2 mouse cellular contexts compared by ENCODE assay signal in genomic region chr16:91652191-91652590, GRCm38 (mm10).
TF ChIP-seq lines count a peak whose summit lies in the region.

No protein-coding gene starts in this region.

TF ChIP-seq in CH12.LX, 34 proteins besides CTCF, POLR2A, EP300 and RAD21:
- no peak for TF ChIP-seq HCFC1 (IDR thresholded peaks at IDR 0.05; ENCODE audit: low read depth, low read length)
- no peak for TF ChIP-seq ZC3H11A (IDR thresholded peaks at IDR 0.05; ENCODE audit: low read depth, low read length)
- TF ChIP-seq NELFE (IDR thresholded peaks at IDR 0.05; ENCODE audit: low read depth, low read length): no peak

TF ChIP-seq in ES-E14, 5 proteins besides CTCF, POLR2A, EP300 and RAD21:
- no peak for TF ChIP-seq ZC3H11A (IDR thresholded peaks at IDR 0.05; ENCODE audit: borderline replicate concordance, low read depth, low read length)
- no peak for TF ChIP-seq ZNF384 (IDR thresholded peaks at IDR 0.05; ENCODE audit: low read depth, low read length)
- TF ChIP-seq HCFC1 (IDR thresholded peaks at IDR 0.05; ENCODE audit: borderline replicate concordance, insufficient read depth, low read length): no peak
- no peak for TF ChIP-seq CHD2 (IDR thresholded peaks at IDR 0.05; ENCODE audit: low read depth, low read length)
- no peak for TF ChIP-seq MAFK (IDR thresholded peaks at IDR 0.05; ENCODE audit: insufficient read depth, low read depth, low read length)
